Mouse (Mus musculus): Measurements from ENCODE around the gene Urad. TPM values are rescaled to one million over a fixed set of nuclear protein-coding genes. Genes with fewer than 3 reads are reported as not detected.

The Urad gene
- total RNA-seq, 2 experiments from 2014 or later, result not detected

DNA sequence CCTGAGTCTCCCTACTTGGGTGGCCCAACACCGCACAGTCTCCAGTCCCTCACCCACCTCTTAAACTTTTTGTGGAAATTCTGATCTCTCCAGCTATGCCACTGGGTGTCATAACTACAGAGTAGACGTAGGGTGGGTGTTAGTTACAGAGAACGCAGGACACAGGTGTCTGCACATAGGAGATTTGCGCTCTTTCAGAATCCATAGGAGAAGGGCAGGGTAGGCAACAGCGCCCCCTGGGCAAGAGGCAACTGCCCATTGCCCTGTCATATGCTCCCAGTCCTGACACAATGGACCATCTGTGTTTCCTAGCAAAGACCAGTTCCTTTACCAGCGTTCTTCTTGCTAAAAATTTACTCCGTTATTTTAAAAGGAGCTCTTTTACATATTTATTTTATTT lies 4.2 kb downstream of the Urad start:
- DNase-seq (ENCODE audit: extremely low spot score in 1 of 2, low spot score in 2 of 2), result no peak
- no peak overlapping the region for H3K4me3 ChIP-seq
- peak; percentile 19 for TF ChIP-seq CTCF (IDR thresholded peaks at IDR 0.05)
- no peak overlapping the region for H3K27ac ChIP-seq
- intact Hi-C loops (cut with DNase I), result loop anchor here (2.0 kb wide), 4 partner anchors 403 to 643 kb away; no protein-coding TSS in a partner anchor

DNA sequence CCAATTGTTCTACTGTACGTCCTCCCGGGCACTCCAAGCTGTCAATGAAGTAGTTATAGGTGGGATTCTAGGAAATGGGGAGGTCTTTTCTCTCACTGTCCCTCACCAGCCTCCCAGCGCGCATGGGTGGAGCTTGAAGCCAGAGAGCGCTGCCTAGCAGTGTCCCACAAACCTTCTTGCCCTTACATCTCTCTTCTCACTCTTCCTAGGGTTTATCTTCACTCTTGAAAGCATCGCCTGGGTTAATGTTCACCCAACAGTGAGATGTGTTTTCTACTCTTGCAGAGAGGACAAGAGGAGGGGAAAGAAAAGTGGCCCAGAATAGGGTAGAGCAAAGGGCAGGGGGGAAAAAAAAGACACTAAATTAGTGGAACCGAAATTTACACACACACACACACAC lies 4.9 kb downstream of the Urad start:
- Histone ChIP-seq H3K4me3 (no peak overlapping the region), H3K27ac (no peak overlapping the region)
- intact Hi-C loops (cut with DNase I), result no loop called here
- no peak for TF ChIP-seq CTCF (IDR thresholded peaks at IDR 0.05)
- no peak for DNase-seq (ENCODE audit: extremely low spot score in 1 of 2, low spot score in 2 of 2)

DNA sequence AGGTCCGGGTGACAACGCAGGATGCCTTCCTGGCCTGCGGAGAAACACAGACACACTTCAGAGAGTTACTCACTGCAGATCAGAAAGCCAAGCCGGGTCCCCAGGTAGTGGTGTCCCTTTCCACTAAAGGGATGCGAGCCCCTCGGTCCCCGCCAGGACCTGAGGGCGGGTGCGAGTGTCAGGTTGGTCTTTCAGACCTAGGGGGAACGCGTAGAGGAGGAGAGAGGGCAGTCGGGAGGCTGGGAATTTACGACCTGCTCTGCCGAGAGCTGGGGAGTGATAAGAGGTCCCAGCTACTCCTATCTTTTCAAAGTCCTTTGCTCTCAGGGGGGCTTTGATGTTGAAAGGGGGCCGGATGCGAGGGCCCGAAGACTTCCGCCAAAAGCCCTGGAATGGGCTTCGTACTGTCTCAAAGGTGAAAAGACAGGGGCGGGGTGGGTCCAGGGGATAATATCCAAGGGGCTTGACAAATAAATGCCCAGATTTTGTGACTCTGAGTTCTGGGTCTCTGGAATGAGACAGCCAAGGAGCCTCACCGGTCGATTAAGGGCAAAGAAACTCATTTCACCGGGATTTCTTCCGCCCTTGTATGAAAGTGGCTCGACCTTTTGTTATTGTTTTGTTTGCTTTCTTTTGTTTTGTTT lies 6.7 kb downstream of the Urad start:
- intact Hi-C loops (cut with DNase I), result no loop called here
- no peak overlapping the region for H3K4me3 ChIP-seq
- no peak overlapping the region for H3K27ac ChIP-seq
- no peak for TF ChIP-seq CTCF (IDR thresholded peaks at IDR 0.05)
- DNase-seq (ENCODE audit: extremely low spot score in 1 of 2, low spot score in 2 of 2), result no peak

DNA sequence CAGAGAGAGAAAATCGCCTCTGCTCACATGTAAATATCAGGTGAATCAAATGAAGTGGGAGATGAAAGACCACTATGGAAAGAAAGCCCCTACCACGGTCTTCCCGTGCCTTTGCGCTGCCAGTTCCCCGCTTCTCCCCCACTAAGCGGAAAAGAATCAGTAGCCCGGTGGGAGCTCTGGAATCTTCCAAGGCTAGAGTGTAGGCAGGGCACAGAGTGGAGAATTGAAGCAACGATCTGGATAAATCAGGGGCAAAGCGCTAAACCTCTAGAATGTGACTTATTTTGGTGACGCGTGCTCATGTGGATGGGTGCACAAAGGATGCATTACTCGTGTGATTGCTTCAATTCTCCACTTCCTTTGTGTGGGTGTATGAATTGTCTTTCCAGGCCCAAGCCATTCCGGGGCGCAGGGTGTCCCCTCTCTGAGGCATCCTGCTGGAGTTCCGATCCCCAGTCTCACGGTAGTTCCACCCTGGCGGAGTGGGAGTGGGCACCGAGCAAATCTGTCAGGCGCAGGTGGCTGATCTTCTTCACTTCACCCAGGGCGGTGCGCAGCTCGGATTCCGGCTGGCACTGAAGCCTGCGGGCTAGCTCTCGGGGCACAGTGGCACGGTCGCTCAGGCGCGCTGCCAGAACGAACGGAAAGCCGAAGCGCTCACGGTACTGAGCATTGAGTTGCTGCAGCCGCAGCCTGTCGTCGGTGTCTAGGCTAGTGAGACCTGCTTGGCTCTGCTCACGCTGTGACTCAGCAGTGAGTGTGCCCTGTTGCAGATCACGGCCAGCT lies 7.4 kb downstream of the Urad start:
- intact Hi-C loops (cut with DNase I), result no loop called here
- no peak overlapping the region for H3K4me3 ChIP-seq
- no peak for TF ChIP-seq CTCF (IDR thresholded peaks at IDR 0.05)
- H3K27ac ChIP-seq, result no peak overlapping the region
- DNase-seq (ENCODE audit: extremely low spot score in 1 of 2, low spot score in 2 of 2), result no peak

DNA sequence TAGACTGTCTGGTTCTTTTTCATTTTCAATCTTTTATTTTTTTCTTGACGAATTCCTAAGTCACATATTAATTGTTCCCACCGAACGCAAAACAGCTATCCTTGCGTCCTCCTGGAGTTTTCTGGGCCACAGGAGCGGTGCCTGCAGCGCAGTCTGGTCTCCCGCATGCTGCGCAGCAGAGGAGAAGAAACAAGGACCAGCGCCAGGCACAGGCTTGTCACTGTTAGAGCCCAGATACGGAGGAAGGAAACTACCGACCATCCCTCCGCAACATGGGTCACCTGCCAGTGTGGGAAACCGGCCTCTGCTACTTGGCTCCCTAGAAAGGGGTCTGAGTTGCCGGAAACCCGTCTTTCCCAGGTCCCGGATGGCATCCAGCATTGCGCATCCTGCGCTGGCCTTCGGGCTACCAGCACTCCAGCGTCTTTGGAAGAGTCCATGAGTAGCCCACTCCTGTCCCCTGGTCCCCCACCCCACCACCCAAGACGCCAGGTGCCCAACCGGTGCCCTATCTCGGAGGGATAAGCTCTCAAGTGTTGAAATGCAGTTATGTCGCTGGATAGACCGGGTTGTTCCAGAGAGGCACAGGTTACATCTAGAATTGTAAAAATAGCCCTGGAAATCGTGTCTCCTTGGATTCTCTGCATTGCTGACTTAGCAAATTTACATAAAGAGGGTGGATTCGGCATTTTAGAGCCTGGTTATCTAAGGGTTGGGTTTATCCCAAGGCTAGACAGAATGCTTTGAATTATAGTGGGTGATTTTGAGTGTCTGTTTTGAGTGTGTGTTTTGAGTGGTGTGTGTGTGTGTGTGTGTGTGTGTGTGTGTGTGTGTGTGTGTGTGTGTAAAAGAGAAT lies 9.2 kb downstream of the Urad start:
- DNase-seq (ENCODE audit: extremely low spot score in 1 of 2, low spot score in 2 of 2), result no peak
- H3K27ac ChIP-seq, result no peak overlapping the region
- H3K4me3 ChIP-seq, result no peak overlapping the region
- TF ChIP-seq CTCF (IDR thresholded peaks at IDR 0.05), result no peak
- intact Hi-C loops (cut with DNase I), result no loop called here

DNA sequence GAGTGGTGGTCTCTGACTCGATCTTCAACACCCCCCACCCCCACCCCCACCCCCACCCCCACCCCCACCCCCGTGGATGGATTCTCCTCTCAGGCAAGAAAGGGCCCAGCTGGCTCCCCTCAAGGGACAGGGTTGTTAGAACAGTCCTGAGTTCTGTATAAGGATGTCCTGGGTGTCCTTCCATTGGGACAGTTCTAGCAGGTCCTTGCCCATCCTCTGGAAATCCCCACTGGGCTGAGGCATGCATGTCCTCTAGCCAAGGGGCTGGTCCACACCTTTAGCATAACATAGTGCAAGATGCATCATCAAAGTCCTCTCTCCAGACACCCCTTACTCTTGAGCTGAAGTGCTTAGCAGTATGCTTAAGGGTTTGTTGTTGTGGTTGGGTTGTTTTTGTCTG lies 12.5 kb downstream of the Urad start:
- DNase-seq (ENCODE audit: extremely low spot score in 1 of 2, low spot score in 2 of 2), result no peak
- Histone ChIP-seq H3K27ac (no peak overlapping the region), H3K4me3 (no peak overlapping the region)
- intact Hi-C loops (cut with DNase I), result loop anchor here (10.0 kb wide), 1 partner anchor 415 kb away; the partner anchor contains the start of gene Flt1
- TF ChIP-seq CTCF (IDR thresholded peaks at IDR 0.05), result no peak

DNA sequence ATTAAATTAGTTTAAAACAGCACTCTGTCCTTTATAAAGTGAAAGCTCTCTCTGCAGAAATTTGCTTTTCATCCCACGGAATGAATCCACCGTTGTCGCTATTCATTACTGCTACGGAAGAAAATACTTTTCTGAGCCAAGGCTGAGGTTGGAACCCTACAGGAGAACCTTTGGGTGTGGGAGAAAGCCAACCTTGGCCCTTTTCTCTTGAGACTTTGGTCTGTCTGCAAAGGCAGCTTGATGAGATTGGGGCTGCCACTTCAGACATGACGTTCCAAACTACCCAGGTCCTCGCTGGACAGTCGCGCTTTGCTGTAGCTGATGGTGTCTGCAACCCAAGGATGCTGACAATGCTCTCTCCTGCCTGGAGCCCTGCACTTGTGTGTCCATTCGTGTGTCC lies 13.8 kb downstream of the Urad start:
- TF ChIP-seq CTCF (IDR thresholded peaks at IDR 0.05), result no peak
- DNase-seq (ENCODE audit: extremely low spot score in 1 of 2, low spot score in 2 of 2), result no peak
- H3K4me3 ChIP-seq, result no peak overlapping the region
- intact Hi-C loops (cut with DNase I), result loop anchor here (10.0 kb wide), 1 partner anchor 416 kb away; the partner anchor contains the start of gene Flt1
- no peak overlapping the region for H3K27ac ChIP-seq

DNA sequence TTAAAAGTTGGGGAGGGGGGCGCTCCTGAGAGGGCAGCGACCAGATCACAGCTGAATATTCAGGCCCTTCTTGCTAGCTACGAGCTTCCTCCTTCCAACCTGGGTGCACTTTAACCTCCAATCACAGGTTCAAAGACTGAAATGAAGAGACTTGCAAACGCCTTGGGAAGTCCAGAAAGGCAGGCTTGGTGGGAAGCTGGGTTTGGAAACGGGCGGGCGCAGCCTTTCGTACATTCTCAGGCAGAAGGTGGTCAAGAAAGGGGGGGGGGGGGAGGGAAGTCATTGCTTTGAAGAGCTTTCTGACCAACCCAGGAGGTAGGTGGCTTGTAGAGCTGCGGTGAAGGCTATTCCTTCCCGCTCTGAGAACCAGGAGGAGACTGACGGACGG lies 14.8 kb downstream of the Urad start:
- no peak for TF ChIP-seq CTCF (IDR thresholded peaks at IDR 0.05)
- no peak overlapping the region for H3K4me3 ChIP-seq
- intact Hi-C loops (cut with DNase I), result loop anchor here (10.0 kb wide), 1 partner anchor 417 kb away; the partner anchor contains the start of gene Flt1

DNA sequence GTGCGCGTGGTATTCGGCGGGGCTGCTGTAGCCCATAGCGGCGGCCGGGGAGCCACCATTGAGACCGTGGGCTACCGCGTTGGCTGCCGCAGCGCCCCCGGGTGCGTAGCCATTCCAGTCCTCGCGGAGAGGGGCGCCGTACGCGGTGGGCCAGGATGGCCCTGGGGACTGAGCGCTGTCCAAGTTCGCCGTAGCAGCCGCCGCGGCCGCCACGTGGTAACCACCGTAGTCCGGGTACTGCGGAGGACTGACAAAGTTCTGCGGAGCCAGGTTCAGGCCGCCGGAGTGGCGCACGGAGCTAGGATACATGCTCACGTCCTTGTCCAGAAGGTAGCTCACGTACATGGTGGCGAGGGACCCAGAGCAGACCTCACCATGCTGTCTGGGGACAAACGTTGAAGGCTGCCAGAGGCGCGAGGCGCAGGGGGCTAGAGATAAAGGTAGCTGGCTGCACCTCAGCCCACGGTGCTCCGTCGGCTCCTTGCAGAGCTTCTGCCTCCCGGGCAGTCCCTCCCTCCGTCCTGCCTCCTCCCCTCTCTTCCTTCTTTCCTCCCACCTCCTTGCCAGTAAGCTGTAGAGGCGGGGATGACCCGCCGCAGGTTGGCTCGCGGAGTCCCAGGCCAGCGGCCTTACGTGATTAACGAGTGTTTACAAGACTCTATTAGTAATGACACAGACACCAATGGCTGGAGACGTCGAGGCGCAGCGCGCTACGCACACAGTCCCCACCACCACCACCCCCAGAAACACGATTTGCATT lies 15.4 kb downstream of the Urad start, which contains the start of gene Cdx2:
Cdx2 (minus strand) TSS at position 633 of the 760 bp plus-strand sequence.
- intact Hi-C loops (cut with DNase I), result loop anchor here (10.0 kb wide), 1 partner anchor 418 kb away; the partner anchor contains the start of gene Flt1
- Histone ChIP-seq H3K27ac (no peak within 1 kb of the TSS), H3K4me3 (no peak within 1 kb of the TSS)
- no peak for TF ChIP-seq CTCF (IDR thresholded peaks at IDR 0.05)
- no peak for DNase-seq (ENCODE audit: extremely low spot score in 1 of 2, low spot score in 2 of 2)

More for the DNA sequence above, 14.8 kb downstream of the Urad start:
- no peak for DNase-seq (ENCODE audit: extremely low spot score in 1 of 2, low spot score in 2 of 2)
- H3K27ac ChIP-seq, result no peak overlapping the region

DNA sequence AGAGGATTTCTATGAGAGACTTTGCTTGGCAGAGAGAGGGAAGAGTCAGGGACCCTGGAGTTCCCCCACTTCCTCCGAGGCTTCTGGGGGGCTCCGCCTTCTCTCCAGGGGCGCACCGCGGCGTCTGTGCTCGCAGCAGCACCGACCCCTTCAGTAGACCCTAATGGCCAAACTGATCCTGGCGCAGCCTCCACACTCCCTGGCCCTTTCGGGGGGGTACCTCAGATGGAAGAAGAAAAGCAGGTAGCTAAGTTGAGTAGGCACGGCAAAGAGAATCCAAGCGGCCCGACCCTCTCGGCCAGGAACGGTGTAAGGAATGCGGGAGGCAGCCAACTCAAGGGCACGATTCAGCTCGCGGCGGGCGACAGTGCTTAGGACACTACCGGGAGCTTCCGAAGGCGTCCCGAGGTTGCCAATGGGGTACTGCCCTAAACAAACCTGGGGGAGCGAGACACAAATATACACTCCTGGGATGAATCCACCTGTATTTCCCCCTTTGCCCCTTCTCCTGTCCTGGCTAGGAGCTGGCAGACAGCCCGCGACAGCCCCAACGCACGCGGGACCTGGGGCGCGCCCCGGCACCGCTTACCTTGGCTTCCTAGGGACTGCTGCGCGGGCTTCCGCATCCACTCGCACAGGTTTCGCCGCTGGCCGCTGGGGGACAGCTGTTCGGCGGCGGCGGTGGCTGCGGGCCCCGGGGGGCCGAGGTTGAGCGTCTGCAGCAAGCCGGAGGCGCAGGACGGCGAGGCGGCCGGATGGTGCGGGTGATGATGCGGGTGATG lies 16.2 kb downstream of the Urad start:
- no peak overlapping the region for H3K4me3 ChIP-seq
- intact Hi-C loops (cut with DNase I), result loop anchor here (10.0 kb wide), 1 partner anchor 419 kb away; the partner anchor contains the start of gene Flt1
- H3K27ac ChIP-seq, result no peak overlapping the region
- DNase-seq (ENCODE audit: extremely low spot score in 1 of 2, low spot score in 2 of 2), result no peak
- no peak for TF ChIP-seq CTCF (IDR thresholded peaks at IDR 0.05)

Data from left cerebral cortex, adult 2 months (tissue).